Mouse (Mus musculus): ENCODE measurements around the gene Dab1. TPM values are rescaled to one million over a fixed set of nuclear protein-coding genes. Genes with fewer than 3 reads are reported as not detected.

The Dab1 gene
- total and polyA plus RNA-seq, 3 experiments, result not detected

GRCm38 (mm10) chr4:104596936-104597335 lies 977.8 kb downstream of the Dab1 start:
- H3K4me3 ChIP-seq (ENCODE audit: control insufficient read depth in 1 of 2, insufficient read depth in 1 of 2, low read depth in 2 of 2, low read length in 2 of 2), result no peak overlapping the region

GRCm38 (mm10) chr4:104597490-104598465 lies 978.6 kb downstream of the Dab1 start:
- no peak for DNase-seq (ENCODE audit: low read depth, low spot score)
- no peaks in the 10 kb centered on the region for H3K79me2 ChIP-seq (ENCODE audit: control insufficient read depth, insufficient read depth, low read length, poor library complexity)
- H3K9ac ChIP-seq (ENCODE audit: control insufficient read depth, low read depth, low read length, poor library complexity, severe bottlenecking), result no peak overlapping the region
- no peaks in the 10 kb centered on the region for H3K27me3 ChIP-seq (ENCODE audit: control insufficient read depth in 1 of 2, insufficient read depth in 2 of 2, low read length in 2 of 2)
- H3K4me1 ChIP-seq (ENCODE audit: control insufficient read depth in 1 of 2, insufficient read depth in 2 of 2, low read length in 2 of 2), result no peaks in the 10 kb centered on the region
- H3K4me3 ChIP-seq (ENCODE audit: control insufficient read depth in 1 of 2, insufficient read depth in 1 of 2, low read depth in 2 of 2, low read length in 2 of 2), result no peak overlapping the region
- H3K27ac ChIP-seq (ENCODE audit: control insufficient read depth, low read depth, low read length), result no peak overlapping the region
- TF ChIP-seq MYB (IDR thresholded peaks at IDR 0.05; ENCODE audit: low read depth, low read length) (no peak), USF1 (IDR thresholded peaks at IDR 0.05; ENCODE audit: low read depth, low read length) (no peak), TAL1 (IDR thresholded peaks at IDR 0.05; ENCODE audit: low read length) (no peak), HCFC1 (IDR thresholded peaks at IDR 0.05; ENCODE audit: low read depth, low read length) (no peak)
- no peaks in the 10 kb centered on the region for H3K36me3 ChIP-seq (ENCODE audit: control insufficient read depth in 1 of 2, insufficient read depth in 2 of 2, low read length in 2 of 2)
- H3K9me3 ChIP-seq (replicated peaks; ENCODE audit: insufficient read depth, low read length), result no peaks in the 10 kb centered on the region

More at GRCm38 (mm10) chr4:104596936-104597335, 977.8 kb downstream of the Dab1 start:
- Histone ChIP-seq H3K27me3 (ENCODE audit: control insufficient read depth in 1 of 2, insufficient read depth in 2 of 2, low read length in 2 of 2) (no peaks in the 10 kb centered on the region), H3K9me3 (replicated peaks; ENCODE audit: insufficient read depth, low read length) (no peaks in the 10 kb centered on the region), H3K36me3 (ENCODE audit: control insufficient read depth in 1 of 2, insufficient read depth in 2 of 2, low read length in 2 of 2) (no peaks in the 10 kb centered on the region), H3K79me2 (ENCODE audit: control insufficient read depth, insufficient read depth, low read length, poor library complexity) (no peaks in the 10 kb centered on the region), H3K9ac (ENCODE audit: control insufficient read depth, low read depth, low read length, poor library complexity, severe bottlenecking) (no peak overlapping the region), H3K4me1 (ENCODE audit: control insufficient read depth in 1 of 2, insufficient read depth in 2 of 2, low read length in 2 of 2) (no peaks in the 10 kb centered on the region), H3K27ac (ENCODE audit: control insufficient read depth, low read depth, low read length) (no peak overlapping the region)
- no peak for TF ChIP-seq E2F4 (IDR thresholded peaks at IDR 0.05; ENCODE audit: borderline replicate concordance, low read depth, low read length)
- no peak for TF ChIP-seq ETS1 (IDR thresholded peaks at IDR 0.05; ENCODE audit: low read depth, low read length)
- no peak for TF ChIP-seq MEF2A (IDR thresholded peaks at IDR 0.05; ENCODE audit: extremely low read depth, insufficient replicate concordance, low read depth, low read length, poor library complexity, severe bottlenecking)
- no peak for TF ChIP-seq HCFC1 (IDR thresholded peaks at IDR 0.05; ENCODE audit: low read depth, low read length)
- no peak for DNase-seq (ENCODE audit: low read depth, low spot score)

- Histone ChIP-seq H3K79me2 (ENCODE audit: control insufficient read depth, insufficient read depth, low read length, poor library complexity) (no peaks in the 10 kb centered on the region), H3K36me3 (ENCODE audit: control insufficient read depth in 1 of 2, insufficient read depth in 2 of 2, low read length in 2 of 2) (no peaks in the 10 kb centered on the region), H3K27ac (ENCODE audit: control insufficient read depth, low read depth, low read length) (no peak overlapping the region), H3K4me1 (ENCODE audit: control insufficient read depth in 1 of 2, insufficient read depth in 2 of 2, low read length in 2 of 2) (no peaks in the 10 kb centered on the region), H3K9ac (ENCODE audit: control insufficient read depth, low read depth, low read length, poor library complexity, severe bottlenecking) (no peak overlapping the region), H3K27me3 (ENCODE audit: control insufficient read depth in 1 of 2, insufficient read depth in 2 of 2, low read length in 2 of 2) (no peaks in the 10 kb centered on the region), H3K4me3 (ENCODE audit: control insufficient read depth in 1 of 2, insufficient read depth in 1 of 2, low read depth in 2 of 2, low read length in 2 of 2) (no peak overlapping the region), H3K9me3 (replicated peaks; ENCODE audit: insufficient read depth, low read length) (no peaks in the 10 kb centered on the region)
- no peak for TF ChIP-seq SMC3 (IDR thresholded peaks at IDR 0.05; ENCODE audit: low read depth, low read length)
- TF ChIP-seq USF2 (IDR thresholded peaks at IDR 0.05; ENCODE audit: borderline replicate concordance in 1 of 2, insufficient read depth in 1 of 2, low read depth in 1 of 2, low read length in 2 of 2), result no peak
- no peak for TF ChIP-seq MYC (IDR thresholded peaks at IDR 0.05; ENCODE audit: low read depth, low read length)
- no peak for TF ChIP-seq GATA1 (IDR thresholded peaks at IDR 0.05; ENCODE audit: low read depth, low read length)
- TF ChIP-seq TAL1 (IDR thresholded peaks at IDR 0.05; ENCODE audit: low read length), result no peak
- no peak for TF ChIP-seq JUND (IDR thresholded peaks at IDR 0.05; ENCODE audit: low read depth, low read length)
- no peak for TF ChIP-seq UBTF (IDR thresholded peaks at IDR 0.05; ENCODE audit: borderline replicate concordance, insufficient read depth, low read depth, low read length)
- no peak for TF ChIP-seq ZC3H11A (IDR thresholded peaks at IDR 0.05; ENCODE audit: low read depth, low read length)
- TF ChIP-seq POLR2A (IDR thresholded peaks at IDR 0.05; ENCODE audit: control insufficient read depth in 1 of 2, insufficient read depth in 1 of 2, low read depth in 1 of 2, low read length in 2 of 2, poor library complexity in 1 of 2), result no peak
- no peak for TF ChIP-seq ZNF384 (IDR thresholded peaks at IDR 0.05; ENCODE audit: low read depth, low read length)
- no peak for TF ChIP-seq CTCF (IDR thresholded peaks at IDR 0.05 in 2 of 3, conservative IDR thresholded peaks at IDR 0.05 in 1 of 3; ENCODE audit: control insufficient read depth in 1 of 3, insufficient read depth in 1 of 3, low read depth in 2 of 3, low read length in 3 of 3, poor library complexity in 1 of 3, severe bottlenecking in 1 of 3)
- TF ChIP-seq CHD1 (IDR thresholded peaks at IDR 0.05; ENCODE audit: low read depth, low read length), result no peak
- no peak for TF ChIP-seq MAZ (IDR thresholded peaks at IDR 0.05; ENCODE audit: low read depth, low read length)
- TF ChIP-seq TCF12 (IDR thresholded peaks at IDR 0.05; ENCODE audit: low read depth, low read length), result no peak
- no peak for TF ChIP-seq KAT2A (conservative IDR thresholded peaks at IDR 0.05; ENCODE audit: low read depth, low read length)
- TF ChIP-seq POLR2AphosphoS2 (IDR thresholded peaks at IDR 0.05; ENCODE audit: low read length), result no peak
- TF ChIP-seq MAX (IDR thresholded peaks at IDR 0.05; ENCODE audit: low read length), result no peak
- no peak for TF ChIP-seq ETS1 (IDR thresholded peaks at IDR 0.05; ENCODE audit: low read depth, low read length)
- DNase-seq (ENCODE audit: low read depth, low spot score), result no peak
Observed at GRCm38 (mm10) chr4:104602804-104603203, 983.6 kb downstream of the Dab1 start.

Measured in MEL (cell line).